Mouse (Mus musculus): ENCODE data around the gene Meis2.

Gene Meis2

DNA sequence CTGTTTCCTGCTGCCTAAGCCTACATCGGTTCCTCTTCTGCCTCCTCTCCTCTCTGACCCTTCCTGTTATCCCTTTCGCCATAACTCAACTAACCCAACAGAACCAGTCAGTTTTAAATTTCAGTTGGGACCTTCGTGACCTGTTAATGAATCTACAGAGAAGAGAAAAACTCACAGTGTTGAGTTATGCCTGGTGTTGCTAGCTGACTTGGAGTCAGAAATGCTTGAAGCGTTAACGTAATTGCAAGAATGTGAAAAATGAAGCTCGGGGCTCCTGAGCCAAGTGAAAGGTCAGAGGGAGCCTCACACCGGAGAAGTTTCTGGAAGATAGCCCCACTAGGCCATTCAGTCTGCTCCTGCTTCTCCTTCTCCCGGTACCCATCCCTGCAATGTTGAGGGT lies 18.3 kb downstream of the Meis2 start:
- peak; percentile 46 for DNase-seq (ENCODE audit: low spot score)

DNA sequence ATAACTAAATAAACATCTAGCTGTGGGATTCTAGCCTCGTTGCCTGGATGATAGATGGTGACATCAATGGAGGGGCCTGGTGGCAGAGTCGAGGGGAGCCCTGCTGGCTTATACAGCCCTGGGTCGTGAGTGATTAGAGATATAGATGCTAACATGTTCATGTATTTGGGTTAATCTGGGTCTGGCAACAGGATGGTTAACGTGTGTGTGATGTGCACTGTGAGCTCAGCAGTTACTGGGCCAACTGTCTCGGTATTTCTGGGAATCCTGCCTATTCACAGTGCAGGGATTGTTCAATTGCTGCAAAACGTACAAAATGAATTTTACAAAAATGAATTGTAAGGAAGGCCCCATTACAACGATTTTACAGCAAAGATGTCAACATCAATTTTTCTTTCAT lies 20.6 kb downstream of the Meis2 start:
- DNase-seq (ENCODE audit: low spot score): peak; percentile 88

DNA sequence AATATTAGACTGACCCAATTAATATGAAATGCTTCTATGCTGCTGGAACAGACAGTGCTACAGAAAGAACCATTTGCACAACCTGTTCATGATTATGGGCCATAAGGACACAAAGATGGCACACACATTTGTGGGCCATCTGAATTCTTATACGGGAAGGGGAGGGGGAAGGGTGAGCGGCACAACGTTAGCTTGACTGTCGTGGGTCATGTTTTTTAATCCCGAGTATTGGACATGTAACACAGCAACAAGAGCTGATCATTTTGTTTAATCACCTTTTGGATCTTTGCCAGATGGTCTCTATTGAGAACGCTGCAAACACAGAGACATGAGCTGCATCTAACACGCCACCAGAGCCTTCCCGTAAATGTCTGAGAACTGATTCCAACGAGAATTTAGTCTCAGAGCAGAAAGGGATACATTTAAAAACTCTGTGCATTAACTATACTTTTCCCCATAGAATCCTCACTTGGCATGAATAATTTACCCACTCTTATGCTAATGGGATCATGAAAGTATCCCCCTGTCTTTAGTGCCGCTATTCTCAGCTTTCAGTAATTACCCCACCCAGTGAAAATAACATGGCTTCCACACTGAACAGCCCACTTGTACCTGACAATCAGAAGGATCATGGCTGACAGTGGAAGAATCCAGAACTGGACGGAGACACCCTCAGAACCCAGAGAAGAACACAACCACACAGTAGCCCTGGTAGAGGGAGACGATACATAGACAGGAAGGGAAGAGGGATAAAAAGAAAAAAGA lies 22.5 kb downstream of the Meis2 start:
- no peak for DNase-seq (ENCODE audit: low spot score)

DNA sequence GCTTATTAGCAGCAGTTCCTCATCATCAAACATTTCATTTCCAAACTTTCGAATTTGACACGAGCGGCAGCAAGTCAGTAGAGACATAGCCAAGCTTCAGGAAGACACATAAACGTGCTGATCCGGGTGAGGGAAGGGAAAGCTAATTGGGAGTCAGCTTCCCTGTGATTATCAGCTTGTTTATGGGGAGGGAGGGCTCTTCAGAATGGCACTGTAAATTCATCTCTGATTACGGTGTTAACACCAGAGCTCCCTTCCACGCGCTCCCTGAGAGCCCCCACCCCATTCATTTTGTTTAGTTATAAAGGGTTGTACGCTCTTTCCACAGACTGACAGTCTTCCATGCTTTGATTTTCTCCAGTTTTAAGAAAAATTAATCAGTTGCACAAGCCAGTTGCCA lies 23.2 kb downstream of the Meis2 start:
- DNase-seq (ENCODE audit: low spot score): no peak

DNA sequence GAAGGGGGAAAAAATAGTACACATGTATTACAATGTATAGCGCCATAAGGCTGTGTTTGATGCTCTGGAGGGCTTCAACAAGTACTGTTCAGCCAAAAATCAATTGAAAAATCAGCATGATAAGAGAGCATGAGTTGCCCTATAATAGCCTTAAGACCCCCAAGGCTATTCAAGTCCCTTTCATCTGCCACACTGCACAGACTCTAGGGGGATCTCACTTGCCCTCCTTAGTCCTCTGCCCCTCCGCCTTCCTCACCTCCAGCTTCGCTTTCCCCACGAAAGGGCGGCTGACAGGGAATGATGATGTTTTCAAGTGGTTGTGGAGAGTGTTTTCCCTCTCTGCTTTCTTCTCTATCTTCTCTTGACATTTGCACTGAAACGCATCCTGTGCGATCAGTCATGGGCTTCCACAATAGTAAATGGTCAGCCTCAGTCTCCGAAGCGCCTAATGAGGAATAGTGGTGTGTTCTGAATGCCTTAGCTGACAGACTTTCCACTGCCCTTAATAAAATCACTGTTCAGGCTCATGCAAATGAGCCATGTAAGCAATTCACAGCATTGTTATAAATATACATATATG lies 23.9 kb downstream of the Meis2 start:
- DNase-seq (ENCODE audit: low spot score): no peak

DNA sequence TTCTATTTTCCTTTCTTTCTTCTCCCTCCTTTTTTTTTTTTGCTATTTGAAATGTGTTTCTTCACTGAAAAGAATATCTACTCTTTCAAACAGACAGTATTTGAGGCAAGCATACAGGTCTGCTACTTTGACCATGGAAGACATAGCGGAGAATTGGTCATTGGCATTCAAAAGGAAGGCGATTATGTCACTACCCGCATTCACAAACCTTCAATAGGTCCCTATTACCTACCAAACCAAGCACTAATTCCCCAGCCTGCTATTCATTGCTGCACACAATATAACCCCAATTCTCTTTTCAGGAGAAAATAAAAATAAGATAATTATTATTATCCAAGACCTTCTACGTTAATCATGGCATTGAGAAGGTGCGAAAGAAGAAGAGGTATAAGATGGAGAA lies 30.3 kb downstream of the Meis2 start:
- DNase-seq (ENCODE audit: low spot score): no peak

DNA sequence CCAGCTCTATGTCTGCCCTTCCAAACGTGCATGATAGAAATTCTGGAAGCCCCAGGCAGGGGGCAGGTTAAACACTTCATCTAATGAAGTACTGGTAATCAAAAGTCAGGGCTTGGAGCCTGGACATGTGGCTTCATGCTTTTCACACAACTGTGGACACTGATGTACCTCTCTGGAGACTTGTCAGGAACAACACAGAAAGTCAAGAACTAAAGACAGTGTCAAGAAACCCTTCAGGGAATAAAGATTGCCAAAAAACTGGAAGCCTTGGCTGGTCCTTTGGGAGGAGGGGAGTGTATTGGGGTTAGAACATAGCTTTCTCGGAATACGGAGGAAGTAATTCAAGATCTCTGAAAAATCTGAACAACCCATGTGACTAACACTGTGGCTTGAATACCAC lies 37.5 kb downstream of the Meis2 start:
- DNase-seq (ENCODE audit: low spot score): peak; percentile 67

DNA sequence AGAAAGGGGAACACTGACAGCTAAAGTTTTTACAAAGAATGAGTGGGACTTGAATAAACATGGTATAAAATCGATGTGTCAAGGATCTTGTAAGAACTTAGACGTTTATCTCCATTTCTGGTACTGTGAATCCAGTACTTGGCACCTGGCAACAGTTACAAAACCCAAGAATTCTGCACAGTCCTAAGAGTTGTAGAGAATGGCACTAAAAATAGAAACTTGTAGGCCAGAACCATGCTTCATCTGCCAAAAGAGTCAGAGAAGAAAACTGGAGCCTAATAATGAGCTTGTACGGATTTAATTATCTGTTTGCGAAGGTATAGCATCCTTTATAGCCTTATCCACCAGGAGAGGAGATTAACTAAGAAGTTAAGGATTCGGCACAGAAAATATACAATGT lies 42.8 kb downstream of the Meis2 start:
- peak; percentile 57 for DNase-seq (ENCODE audit: low spot score)

DNA sequence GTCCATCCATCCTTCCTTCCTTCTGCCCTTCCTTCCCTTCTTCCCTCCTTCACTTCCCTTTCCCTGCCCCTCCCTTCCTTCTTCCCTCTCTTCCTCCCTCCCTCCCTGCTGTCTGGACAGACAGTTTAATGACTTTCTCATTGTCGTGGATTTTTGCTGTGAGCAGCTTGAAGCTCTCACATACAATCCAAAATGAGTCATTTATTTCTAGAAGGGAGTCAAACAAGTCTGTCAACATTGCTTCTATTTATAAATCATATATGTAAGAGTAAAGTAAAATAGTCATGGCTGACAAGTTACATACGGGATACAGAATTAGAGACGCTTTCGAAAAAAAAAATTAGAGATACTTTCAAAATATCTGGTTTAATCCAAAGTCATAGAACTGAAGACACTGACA lies 43.7 kb downstream of the Meis2 start:
- DNase-seq (ENCODE audit: low spot score): no peak

DNA sequence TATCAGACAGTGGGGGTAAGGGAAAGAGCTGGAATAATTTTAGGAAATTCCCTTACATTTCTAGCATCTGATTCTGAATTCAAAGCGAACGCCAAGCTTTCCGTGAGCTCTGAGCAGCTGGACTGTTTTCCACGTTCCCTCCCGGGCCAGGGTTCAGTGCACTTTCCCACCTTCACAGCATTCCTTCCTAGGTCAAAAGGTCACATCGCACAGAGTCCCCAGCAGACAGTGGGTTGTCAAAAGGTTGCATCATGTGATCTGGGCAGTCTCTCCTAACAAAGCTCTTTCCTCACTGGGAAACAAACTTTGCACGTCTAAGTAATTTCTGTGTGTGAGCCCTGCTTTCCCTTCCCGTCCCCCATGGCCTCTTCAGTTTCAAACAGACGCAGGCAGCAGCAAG lies 44.6 kb downstream of the Meis2 start:
- DNase-seq (ENCODE audit: low spot score): peak; percentile 38

DNA sequence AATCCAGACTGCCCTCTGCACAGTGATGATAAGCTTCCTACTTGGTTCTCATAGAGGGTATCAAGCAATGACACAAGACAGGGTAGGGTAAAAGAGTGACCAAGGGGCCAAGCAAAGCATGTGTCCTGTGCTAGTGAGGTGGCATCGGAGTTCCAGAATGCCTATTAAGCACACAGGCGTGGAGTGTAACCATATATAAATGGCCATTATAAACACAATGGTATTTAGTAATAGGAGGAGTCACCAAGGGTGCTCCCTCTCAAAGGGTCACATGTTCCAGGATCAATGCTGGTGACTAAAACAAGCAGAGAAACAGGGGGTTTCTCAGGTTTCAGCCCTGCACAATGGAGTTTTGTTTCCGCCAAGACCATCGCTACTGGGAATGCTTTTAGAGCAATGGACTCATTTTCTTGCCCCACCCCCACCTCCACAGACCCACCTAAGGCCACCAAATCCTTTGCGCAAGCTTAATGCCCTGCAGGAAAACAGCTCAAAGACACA lies 45.1 kb downstream of the Meis2 start:
- no peak for DNase-seq (ENCODE audit: low spot score)

DNA sequence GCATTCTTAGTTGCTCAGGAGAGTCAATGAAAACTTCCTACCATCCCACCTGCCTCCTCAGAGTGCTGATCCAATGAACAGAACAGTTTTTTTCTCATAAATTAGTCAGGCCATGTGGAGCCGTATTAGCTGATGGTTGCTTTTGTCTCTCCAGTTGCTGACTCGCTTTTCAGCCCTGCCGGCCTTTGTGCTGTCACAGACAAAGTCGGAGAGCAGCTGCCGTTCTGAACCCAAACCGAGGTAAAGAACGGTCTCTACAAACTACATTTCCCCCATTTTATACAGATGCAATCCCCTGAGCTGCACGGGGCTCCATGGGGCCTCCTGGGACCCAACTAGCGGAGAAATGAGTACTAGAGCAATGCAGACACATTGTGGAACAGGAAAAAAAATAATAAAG lies 45.7 kb downstream of the Meis2 start:
- DNase-seq (ENCODE audit: low spot score): no peak

DNA sequence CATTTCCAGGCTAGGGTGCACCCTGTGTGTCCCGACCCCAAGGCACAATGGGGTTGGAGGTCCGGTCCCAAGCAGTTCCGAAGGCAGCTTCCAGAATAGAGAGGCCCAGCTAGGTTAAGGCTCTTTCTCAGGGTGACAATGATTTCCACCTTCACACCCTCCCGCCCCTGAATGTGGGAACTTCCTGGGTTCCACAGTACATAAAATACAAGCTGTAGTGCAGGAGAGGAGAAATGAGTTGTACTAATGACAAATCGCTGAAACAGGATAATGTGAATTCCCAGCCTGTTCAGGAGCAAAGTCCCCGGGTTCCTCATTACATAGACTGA lies 46.2 kb downstream of the Meis2 start:
- no peak for DNase-seq (ENCODE audit: low spot score)

DNA sequence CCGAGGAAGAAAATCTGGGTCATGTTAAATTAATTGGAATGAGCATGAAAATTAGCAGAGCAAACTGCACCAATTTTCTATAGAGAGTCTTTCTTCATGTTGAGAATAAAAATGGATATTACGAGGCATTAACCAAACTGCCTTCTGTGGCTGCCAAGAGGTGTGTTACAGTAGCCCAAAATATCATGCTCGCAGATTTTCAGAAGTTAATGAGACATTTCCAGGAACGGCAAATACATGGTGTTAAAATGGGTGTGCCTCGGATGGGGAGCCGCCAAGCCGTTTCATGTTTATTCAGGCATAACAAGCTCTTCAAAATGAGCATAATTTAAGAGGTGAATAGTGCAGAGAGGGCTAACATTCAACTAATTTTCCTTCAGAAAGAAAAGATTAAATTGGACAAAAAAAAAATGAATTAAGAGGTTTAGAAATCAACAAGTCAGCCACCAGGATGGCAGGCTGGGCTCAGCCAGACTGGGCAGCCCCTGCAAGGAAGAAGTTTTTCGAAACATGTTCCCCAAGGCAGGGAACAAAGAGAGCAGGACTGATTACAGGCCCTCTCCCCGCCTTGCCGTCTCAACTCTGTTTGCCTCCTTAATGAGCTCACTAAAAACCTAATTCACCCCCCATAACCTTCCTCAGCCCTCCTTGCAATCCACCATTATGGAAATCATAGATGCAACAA lies 46.7 kb downstream of the Meis2 start:
- DNase-seq (ENCODE audit: low spot score): no peak

DNA sequence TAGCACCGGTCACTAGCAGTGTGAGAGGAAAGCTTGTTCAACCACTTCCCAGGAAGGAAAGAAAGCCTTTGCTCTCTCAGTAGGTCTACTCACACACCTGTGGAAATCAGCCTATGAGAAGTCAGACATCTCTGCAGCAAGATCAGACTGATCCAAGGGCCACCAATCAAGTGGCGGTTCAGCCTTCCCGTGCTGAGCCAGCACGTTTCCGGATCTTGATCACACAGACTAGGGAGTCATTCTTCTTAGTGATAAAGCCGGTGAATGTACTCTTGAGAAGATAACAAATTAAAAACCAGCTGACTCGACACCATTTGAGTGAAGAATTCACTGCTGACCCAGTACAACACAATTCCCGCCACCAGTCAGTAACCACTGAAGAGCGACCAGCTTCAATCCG lies 50.1 kb downstream of the Meis2 start:
- no peak for DNase-seq (ENCODE audit: low spot score)

DNA sequence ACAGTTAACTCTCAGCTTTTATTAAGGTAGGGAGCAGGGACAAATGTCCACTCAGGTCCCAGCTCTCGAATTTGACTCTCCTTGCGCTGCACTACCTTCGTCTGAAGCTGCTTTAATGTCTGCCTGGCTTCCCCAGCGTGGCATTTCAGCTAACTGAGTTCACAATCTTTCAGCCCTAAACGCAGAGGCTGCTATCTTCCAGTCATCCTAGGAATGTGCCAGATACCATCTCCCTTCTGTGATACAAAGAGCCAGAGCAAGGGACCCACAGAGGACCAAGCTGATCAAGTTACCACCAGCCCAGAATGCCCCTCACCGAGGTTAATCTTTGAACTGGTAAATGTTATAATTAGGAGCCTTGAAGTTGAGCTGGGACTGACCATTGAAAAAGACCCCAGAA lies 55.2 kb downstream of the Meis2 start:
- DNase-seq (ENCODE audit: low spot score): no peak

DNA sequence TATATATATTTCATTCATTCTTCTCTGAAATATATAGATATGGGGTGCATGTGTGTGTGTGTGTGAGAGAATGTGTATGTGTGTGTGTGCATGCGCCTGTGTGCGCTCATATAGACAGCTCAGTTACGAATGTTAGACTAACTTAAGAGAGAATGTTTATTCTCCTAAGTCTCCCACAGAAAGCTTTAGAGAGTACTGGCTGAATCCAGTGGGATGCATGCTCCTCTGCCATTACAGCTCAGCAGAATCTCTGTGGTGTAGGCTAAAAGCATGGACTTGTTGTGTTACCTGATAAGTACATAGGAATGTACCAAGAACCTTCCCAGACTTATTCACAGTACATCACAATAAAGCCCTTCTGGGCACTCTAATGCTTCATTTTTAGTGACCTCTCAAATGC lies 55.6 kb downstream of the Meis2 start:
- no peak for DNase-seq (ENCODE audit: low spot score)

DNA sequence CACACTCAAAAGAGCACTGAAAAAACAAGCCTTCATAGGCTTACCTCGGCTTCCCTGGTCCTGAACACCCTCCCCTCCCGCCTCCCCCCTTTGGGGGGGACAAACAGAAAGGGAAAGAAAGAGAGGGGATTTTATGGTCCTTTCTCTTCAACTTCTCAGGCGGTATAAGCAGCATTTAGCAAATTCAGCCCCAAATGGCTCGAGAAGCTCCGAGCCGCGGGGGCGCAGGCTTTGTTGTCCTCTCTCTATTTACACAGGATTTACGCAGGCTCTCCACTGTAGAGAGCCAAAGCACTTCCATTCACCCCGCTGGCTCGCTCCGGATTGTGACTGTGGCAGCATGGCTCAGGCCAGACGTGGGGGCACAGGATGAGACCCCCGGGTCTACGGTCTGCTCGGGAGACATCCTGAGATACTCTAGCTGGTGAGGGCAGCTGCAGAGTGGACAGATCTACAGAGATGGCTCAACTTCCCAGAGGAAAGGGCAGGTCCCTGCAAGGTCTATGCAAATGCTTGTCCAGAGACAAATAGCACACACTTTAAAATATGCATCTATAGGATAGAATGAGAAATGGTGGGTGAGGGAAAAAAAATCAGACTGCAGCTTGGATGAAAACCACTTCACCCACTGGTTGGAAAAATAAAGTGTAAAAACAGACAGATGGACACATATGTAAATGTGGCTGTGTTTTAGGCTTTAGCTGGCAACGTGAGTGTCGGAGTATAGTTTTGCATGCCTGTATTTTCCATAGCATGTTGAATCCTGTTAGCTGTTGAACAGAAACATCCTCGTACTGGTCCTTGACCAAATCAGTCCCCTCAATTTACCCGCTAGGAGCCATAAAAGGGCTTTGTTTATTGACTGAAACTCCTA lies 56.3 kb downstream of the Meis2 start:
- DNase-seq (ENCODE audit: low spot score): no peak

DNA sequence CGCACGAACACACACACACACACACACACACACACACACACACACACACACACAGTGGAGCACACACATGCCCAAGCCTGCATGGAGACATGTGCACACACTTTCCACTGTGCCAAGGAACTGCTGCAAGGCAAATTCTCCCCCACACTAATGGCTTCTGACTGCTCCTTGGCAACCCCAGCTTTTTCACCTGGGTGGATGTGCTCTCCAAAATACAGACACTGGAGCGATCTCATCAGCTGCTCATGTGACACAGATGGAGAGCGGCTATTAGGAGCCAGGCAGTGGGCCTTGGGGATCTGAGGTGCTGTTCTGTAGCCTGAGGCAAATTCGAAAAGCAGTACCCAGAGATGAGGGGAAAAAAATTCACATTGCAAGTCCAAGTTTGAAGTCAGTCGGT lies 63.3 kb downstream of the Meis2 start:
- no peak for DNase-seq (ENCODE audit: low spot score)

DNA sequence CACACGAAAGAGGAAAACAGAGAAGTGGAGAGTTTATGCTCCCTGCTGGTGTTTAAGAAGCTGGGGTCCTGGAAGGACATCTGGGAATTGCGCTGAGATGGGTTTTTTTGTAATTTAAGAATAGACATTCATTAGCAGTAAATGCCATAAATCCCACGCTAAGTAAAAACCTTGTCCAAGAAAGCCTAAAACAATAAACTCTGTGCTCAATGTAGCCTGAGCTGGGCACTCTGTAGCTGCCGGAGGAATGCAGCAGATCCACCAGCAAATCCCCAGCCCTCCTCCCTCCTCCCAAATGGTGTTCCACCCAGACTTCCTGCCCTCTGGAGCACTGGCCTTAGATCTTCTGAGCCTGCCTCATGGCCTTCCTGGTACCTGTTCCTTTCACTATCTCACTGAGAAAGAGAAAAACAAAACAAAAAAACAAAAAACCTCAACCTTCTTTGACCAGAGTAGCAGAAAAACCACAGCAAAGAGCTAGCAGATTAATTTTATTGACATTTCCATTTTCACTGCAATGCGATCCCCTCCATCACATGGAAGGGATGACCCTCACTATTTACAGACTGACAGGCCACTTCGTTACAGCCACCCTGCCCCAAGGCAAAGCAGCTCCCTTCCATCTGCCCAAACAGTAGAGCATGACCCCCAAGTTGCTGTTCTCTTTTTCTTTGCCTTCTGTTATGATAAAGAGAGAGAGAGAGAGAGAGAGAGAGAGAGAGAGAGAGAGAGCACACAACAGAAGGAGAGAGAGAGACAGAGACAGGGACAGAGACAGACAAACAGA lies 64.1 kb downstream of the Meis2 start:
- no peak for DNase-seq (ENCODE audit: low spot score)

DNA sequence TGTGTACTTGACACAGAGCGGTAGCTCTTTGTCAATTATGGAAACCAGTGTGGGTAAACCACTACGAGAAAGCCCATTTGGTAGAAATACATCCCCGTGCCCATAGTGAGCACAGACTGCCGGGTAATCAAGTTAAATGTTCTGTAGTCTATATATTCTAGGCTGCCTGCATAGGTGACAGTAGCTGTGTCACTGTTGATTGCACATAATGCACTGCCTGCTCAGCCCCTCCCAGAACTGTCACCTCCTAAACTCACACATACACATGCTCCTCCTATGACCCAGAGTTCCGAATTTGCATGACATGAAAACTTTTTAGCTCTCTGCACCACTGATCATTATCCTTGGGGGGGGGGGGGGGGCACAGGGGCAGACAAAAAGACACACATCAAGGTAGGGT lies 65.1 kb downstream of the Meis2 start:
- DNase-seq (ENCODE audit: low spot score): no peak

DNA sequence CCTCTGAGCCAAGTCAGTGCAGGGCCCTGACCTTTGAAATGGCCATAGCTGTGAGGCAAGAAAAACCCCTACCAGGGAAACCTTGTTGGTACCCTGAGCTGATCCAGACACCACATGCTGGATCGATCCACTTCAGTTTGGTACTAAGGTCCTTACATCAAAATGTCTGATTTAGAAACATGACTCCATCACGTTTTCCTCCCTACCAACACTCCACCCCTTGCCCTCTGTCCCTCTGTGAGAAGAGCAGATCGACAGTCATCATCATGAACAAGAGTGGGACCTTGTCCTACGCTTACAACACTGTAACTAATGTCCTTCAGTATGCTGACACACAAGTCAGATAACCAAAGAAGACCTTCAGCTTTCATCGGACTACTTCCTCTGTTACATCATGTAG lies 66.8 kb downstream of the Meis2 start:
- DNase-seq (ENCODE audit: low spot score): no peak

Measured in adipocyte (in vitro differentiated cells).